Mouse (Mus musculus) CD4-positive, CD25-positive, alpha-beta regulatory T cell, adult 2 months (primary cell): ENCODE data around the gene Acyp2.
"Not testable (repeated sequence)": the region's sequence is repeated elsewhere in the genome, so short reads cannot be mapped to it uniquely, and the experiment has no call there.

ENCODE experiments used
- DNase-seq: peaks from one replicate; pipeline ENCODE4 v3.0.0-alpha.2; 2012; ENCODE audit warnings: low read depth, low spot score

Acyp2 gene

GRCm38 (mm10) chr11:30649001-30649637 is at the start of gene Acyp2:
TSS of gene Acyp2 (minus strand) at chr11:30649587.
- DNase-seq: peak; percentile 86

GRCm38 (mm10) chr11:30689421-30689820 is 40.0 kb upstream of the Acyp2 start:
- no peak for DNase-seq

- peak; percentile 48 for DNase-seq
Measured at GRCm38 (mm10) chr11:30676086-30676485, 26.7 kb upstream of the Acyp2 start.

- no peak for DNase-seq
Measured at GRCm38 (mm10) chr11:30672719-30673118, 23.3 kb upstream of the Acyp2 start.

- DNase-seq: no peak
Measured at GRCm38 (mm10) chr11:30663001-30663400, 13.6 kb upstream of the Acyp2 start.

GRCm38 (mm10) chr11:30662591-30662990 is 13.2 kb upstream of the Acyp2 start:
- no peak for DNase-seq

- DNase-seq: peak; percentile 36
Measured at GRCm38 (mm10) chr11:30657069-30657468, 7.7 kb upstream of the Acyp2 start.

- DNase-seq: peak; percentile 31
Measured at GRCm38 (mm10) chr11:30656060-30656459, 6.7 kb upstream of the Acyp2 start.

- DNase-seq: no peak
Measured at GRCm38 (mm10) chr11:30650416-30650815, 1.0 kb upstream of the Acyp2 start.

- DNase-seq: no peak
Measured at GRCm38 (mm10) chr11:30635674-30636073, 13.7 kb downstream of the Acyp2 start.

GRCm38 (mm10) chr11:30630514-30630913 is 18.9 kb downstream of the Acyp2 start:
- no peak for DNase-seq

GRCm38 (mm10) chr11:30623218-30623617 is 26.2 kb downstream of the Acyp2 start:
- no peak for DNase-seq

GRCm38 (mm10) chr11:30621386-30622363 is 27.7 kb downstream of the Acyp2 start:
- DNase-seq: not testable (repeated sequence)

GRCm38 (mm10) chr11:30618235-30618634 is 31.2 kb downstream of the Acyp2 start:
- DNase-seq: no peak

GRCm38 (mm10) chr11:30617571-30618097 is 31.8 kb downstream of the Acyp2 start:
- no peak for DNase-seq

- DNase-seq: no peak
Measured at GRCm38 (mm10) chr11:30615977-30616376, 33.4 kb downstream of the Acyp2 start.

GRCm38 (mm10) chr11:30613916-30614546 is 35.4 kb downstream of the Acyp2 start:
- DNase-seq: no peak

- no peak for DNase-seq
Measured at GRCm38 (mm10) chr11:30612699-30613098, 36.7 kb downstream of the Acyp2 start.

- DNase-seq: no peak
Measured at GRCm38 (mm10) chr11:30609247-30609646, 40.1 kb downstream of the Acyp2 start.

GRCm38 (mm10) chr11:30607587-30608518 is 41.5 kb downstream of the Acyp2 start:
- no peak for DNase-seq

GRCm38 (mm10) chr11:30597259-30597658 is 52.1 kb downstream of the Acyp2 start:
- no peak for DNase-seq
